Mouse (Mus musculus) retina, postnatal 1 day (tissue): ENCODE measurements around the gene Pheta1.

ENCODE experiments used
- DNase-seq: peaks from one replicate; pipeline ENCODE4 v3.0.0-alpha.2; 2012

The Pheta1 gene

DNA sequence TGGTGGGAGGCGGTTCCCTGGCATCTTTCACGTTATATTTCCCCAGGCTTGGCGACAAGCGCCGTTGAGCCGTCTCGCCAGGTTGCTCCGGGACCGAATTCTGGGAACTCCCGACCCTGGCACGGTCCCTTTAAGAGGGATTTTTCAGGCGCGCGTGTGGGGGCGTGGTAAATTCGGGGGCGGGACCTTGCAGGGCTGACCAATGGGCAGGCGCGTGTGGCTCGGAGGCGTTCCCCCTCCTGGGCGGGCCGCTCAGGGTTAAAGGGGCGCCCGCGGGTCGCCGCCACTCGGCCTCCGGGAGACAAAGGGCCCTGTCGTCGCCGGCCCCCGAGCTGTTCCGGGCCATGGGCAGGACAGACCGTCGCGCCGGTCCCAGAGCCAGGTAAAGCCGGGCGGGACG, at the start of gene Pheta1:
Gene Pheta1, plus strand, starts transcription at position 242 of the 400 bp plus-strand sequence.
- DNase-seq = peak; percentile 95

DNA sequence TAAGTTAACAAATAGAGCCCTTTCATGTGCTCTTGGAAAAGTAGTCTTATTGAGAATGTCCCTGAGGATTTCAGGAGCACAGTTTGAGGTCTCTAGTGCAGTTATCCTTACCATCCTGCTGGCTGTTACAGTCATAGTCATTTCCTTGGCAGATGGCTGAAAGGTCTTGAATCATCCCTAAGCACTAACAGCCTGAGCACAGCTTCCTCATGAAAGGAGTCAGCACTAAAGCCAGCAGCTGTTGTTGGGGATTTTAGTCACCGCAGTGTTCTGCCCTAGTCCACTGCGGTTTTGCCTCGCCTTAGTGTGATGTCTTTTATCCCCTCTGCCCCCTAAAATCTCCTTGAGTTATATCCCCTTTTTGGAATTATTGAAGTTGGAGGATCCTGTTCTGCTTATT, 41.6 kb upstream of the Pheta1 start:
- peak; percentile 61 for DNase-seq

GRCm38 (mm10) chr5:121808202-121808601, 40.6 kb upstream of the Pheta1 start:
- DNase-seq = no peak

GRCm38 (mm10) chr5:121809667-121810224, 39.0 kb upstream of the Pheta1 start:
- no peak for DNase-seq

GRCm38 (mm10) chr5:121810331-121811151, 38.2 kb upstream of the Pheta1 start:
- DNase-seq = no peak

- no peak for DNase-seq
These were observed 37.3 kb upstream of the Pheta1 start for GRCm38 (mm10) chr5:121811485-121811931.

DNA sequence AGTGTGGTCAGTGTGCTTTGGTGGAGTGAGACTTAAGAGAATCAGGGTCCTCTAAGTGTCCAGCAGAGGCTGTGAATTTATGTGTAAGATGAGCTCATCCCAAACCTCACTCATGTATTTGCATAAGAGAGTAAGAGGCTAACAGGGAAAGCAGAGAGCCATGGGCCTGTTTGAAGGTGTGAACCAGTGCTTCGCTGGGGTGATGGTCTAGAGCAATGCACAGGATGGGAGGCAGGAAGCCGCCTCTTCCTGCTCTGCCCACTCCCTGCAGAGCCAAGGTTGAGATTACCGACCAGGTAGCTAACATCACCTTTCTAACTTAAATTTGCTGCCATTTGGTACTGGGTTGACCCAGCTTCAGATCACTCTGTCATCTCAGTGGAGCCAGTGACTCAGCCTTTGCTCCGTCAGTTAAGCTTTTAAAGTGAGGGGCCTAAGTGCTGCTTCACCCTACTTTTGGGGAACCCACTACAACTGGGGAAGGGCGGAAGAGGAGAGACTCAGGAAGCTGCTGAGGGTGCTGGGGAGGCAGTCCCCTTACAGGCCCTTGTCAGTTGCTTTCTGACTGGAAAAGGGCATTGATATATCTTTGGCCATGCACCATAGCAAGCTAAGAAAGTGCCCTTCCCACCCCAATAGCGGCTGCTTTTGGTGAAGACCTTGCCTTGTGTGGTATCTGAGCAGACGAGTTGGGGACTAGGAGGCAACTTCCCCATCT, 36.1 kb upstream of the Pheta1 start:
- DNase-seq = no peak

DNA sequence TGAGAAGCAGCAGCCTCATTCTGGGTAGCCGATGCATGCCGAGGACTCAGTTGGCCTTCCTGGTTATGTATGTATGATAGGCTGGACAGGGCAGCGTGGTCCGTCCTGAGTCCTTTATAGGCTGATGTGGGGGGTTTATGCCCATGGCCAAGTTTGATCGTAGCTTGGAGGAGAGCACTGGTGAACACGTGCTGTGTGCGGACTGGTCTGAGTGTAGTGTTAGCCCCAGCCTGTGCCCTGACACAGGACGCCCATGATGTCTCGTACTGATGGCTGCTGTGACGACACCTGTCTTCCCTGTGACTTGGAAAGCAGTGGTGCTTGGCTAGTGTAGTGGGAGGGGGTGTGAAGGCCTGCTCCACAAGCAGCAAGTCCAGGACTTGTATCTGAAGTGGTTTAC, 35.0 kb upstream of the Pheta1 start:
- DNase-seq = no peak

GRCm38 (mm10) chr5:121815067-121815466, 33.7 kb upstream of the Pheta1 start:
- peak; percentile 75 for DNase-seq

DNA sequence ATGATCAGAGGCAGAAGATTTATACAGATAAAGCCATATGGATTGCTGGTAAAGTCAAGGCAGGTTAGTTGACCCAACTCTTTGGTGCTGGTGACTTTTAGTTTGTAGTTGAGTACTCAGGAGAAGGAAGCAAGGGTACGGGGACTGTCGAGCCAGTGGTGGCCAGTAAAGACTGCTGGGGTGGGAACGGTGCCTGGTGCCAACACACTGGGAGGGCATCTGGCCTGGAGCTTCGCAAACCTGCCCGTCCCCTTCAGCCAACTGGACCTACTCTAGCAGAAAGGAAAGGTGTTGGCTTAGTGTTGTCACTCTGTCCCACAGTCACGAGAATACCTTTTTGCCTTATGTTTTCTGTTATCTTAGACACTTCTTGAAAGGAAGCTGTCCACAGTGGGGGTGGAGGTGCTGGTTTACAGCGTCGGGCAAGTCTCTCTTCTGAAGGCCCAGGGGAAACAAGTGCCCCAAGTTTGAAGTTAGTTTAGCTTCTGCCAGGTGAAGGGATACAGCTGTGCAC, 32.9 kb upstream of the Pheta1 start:
- no peak for DNase-seq

DNA sequence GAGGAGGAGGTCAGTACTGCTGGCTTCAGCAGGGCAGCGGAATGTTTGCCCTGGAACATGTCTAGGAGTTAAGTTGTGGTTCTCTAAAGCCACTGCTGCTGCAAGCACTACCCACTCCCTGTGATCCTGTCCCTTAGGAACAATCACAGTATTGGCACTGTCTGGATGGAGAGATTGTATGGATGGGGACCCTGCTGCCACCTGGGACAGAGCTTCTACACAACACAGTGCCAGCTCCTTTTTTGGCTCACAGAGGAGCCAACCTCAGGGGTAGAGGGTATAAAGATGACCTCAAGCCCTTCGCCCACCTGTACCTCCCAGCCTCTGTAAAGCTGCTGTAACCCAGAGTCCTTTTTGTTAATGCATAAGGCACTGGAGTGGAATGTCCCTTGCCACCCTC, 32.2 kb upstream of the Pheta1 start:
- no peak for DNase-seq

DNA sequence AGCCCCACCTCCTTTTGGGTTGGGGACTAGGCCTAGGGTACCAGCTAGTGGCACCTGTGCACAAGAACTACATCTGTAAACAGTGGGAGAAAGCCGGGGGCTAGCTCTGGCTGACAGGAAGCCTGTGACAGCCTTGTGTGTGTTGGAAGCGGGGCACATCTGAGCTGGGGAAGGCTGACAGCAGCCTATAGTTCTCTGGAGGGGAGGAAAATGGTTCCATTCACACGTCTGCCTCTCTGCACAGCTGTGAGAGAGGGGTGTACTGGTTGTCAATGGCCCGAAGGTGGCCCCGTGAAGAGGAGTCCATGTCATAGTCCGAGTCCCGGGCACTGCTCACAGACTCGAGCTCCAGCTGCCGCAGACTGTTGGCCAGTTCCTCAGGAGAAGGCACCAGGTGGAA, 31.2 kb upstream of the Pheta1 start:
- no peak for DNase-seq

GRCm38 (mm10) chr5:121818401-121818800, 30.4 kb upstream of the Pheta1 start:
- no peak for DNase-seq

DNA sequence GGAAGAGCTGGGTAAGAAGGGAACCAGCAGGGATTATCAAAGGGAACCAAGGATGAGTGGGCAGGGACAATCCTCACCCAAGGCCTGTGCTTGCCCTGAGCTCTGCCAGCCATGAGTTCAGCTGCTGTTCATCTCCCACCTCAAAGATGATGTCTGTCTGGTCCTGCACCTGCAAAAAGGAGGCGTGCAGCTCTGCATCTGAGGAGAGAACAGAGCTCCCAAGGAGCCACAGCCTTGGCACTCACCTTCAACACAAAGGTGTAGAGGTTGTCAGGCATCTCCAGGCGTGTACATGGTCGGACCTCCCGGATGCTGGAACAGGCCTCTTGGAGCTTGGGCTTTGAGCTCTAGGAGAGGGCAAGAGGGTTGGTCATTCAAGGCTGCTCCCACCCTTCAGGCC, 29.9 kb upstream of the Pheta1 start:
- DNase-seq = no peak

DNA sequence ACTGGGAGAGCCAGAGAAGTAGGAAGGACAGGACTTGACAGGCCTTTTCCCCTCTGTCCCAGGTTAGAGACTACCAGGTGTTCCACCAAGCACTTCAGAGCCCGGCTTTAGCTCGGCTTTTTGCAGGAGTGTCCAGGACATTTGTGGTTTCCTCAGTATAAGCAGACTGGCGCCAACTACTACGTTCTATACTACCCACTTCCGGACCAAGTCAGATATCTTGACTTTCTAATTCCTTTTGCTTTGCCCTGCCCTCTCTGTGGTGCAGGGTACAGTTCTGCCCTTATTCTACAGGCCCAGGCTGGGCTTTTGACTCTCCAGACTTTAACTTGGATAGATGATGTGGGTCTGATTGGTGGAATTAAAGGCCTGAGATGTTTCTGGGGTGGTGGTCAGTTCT, 29.2 kb upstream of the Pheta1 start:
- DNase-seq = no peak

DNA sequence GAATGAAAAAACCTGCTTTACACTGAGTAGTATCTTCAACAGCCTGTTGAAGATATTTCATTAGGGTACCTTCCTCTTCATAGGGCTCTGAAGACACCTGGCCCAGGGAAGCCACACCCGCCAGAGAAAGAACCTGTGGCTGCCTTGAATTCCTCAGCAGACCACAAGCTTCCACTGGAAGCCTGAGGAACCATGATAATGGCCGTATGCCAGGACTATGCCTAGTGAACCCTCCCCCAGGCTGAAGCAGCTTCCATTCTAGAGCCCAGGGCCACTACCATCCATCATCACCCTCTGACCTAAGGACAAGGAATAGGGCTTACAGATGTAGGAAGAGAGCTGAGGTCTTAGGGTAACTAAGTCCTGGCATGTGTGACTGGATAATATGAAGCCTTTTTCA, 28.6 kb upstream of the Pheta1 start:
- DNase-seq = no peak

DNA sequence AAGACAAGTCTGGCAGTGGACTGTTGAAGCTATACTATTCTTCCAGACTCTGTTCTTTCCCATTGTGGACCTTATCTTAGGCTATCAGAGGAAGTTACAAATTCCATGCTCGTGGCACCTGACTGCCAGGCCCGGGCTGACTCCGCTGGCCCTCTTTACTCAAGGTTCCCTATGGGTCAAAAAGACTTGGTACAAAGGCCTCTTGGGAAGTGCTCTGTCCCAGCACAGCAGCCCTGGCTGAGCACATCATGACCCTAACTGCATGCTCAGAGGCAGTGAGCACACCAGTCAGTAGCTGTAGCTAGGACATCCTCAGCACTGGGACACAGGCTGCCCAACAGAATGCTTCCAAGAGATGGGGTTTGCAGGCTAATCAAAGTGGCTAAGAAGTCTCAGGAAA, 28.1 kb upstream of the Pheta1 start:
- DNase-seq = no peak

GRCm38 (mm10) chr5:121821116-121821515, 27.7 kb upstream of the Pheta1 start:
- DNase-seq = no peak

DNA sequence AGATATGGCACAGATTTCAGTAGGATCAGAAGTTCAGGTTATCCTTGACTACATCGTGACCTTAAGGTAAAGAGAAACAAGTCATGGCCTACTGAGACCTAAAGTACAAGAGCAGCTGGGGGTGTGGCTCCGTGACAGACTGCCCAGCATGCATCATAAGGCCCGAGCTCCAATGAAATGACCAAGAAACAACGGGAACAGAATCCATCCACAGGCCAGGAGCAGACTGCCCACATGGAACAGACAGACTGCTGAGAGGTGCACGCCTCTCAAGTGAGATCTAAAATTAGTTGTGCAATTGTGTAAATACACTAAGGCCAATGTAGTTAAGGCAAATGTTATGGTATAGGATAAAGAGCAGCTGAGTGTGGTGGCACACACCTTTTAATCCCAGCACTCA, 27.2 kb upstream of the Pheta1 start:
- no peak for DNase-seq

DNA sequence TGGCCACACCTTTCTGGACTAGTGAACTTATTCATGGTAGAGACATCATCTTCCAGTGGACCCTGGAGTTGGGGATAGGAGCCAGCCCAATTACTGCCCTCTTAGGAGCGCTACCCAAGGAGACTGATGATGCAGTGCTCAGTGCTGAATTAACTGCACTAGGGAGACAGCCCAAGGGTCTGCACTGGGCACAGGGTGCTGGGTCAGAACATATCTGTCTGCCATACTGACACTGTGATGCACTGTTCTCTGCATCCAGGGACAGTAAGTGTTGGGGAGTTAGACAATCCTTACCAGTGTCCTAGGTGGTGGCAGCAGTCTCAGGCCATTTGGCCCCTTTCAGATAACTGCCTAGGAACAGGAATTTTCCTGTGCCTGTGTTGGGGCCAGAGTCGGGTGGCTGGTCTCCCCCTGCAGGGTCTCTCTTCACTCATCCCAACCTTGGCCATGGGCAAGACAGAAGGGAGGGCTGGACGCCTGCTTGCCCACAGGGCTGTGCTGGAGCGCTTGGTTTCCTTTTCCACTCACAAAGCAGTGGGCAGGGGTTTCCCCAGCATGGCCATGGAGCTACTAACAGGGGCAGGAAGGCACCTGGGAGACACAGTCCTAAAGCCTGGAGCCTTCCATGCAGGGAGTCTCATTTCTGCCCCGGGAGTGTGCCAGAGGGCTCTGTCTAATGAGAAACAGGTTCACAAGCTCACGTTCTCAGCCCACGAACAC, 25.8 kb upstream of the Pheta1 start:
- DNase-seq = no peak

DNA sequence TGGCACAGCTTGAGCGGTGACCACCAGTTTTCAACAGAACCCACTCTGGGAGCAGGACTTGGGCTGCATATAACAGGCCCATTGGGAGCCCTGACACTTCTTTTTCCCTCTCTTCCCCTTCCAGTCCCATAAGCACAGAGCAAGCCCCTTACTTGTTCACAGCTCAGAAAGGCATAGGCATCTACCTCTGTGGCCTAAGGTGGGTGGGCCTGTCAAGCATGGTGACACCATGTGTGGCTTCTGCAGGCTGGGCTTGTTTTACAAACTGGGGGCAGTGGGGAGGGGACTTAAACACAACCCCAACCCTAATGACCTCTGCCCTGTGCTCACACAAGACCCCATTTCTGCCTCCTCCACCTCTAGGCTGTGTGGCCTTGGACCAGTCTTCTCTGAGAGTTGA, 25.1 kb upstream of the Pheta1 start:
- no peak for DNase-seq

DNA sequence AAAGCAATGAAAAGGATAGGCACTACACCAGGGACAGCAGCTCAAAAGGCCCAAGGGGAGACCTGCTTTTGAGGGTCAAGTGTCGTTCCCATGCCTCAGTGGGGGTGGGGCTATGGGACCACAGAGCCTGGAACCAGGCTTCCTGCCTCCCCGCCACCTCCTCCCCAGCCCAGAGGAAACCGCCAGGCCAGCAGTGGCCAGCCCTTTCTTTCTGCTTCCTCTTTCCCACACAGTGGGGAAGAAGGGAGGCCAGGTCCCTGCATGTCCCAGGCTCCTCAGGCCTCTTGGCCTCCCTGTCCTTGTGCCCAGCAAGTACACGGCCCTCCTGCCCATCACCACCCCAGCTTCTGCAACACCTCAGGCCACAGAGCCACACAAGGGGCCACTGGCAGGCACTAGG, 24.7 kb upstream of the Pheta1 start:
- no peak for DNase-seq

DNA sequence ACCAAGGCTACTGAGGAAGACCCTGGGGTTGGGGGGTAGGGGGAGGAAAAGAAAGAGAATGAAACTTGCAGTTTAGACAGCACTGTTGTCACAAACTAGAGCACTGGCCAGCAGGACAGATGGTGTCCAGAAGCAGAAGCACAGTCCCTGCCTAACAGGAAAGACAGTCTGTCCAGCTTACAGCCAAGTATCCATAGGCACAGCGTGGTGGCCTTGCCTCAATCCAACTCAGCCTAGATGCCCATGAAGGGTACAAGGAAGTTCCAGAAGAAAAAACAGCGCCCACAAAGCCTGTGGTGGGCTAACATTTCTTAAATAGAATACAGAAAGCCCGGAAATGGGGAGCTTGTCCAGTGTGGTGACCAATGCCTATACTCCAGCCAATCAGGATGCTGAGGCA, 23.2 kb upstream of the Pheta1 start:
- DNase-seq = no peak
